ENCODE assay signal across 10 mouse cellular contexts in the genomic region with DNA sequence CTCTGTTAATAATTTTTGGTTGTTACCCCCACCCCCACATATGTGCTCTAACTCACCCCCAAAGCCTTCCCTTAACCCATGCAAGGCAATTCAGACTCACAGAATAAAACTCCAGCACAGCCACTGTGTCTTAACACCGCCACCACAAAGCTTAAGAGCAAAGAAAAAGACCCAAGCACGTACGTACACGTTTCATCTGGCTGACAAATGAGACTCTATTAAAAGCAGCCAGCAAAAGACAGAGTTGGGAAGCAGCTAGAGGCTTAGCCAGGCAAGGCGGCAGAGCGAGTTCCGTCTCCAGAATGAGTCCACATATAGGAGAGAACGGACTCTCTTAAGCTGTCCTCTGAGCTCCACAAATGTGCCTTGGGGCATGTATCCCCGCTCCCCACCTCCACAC. TPM values are rescaled to one million over a fixed set of nuclear protein-coding genes. Genes with fewer than 3 reads are reported as not detected.
A peak's percentile ranks its signal among the peaks of the same experiment; 100 is the strongest.
DNase-seq lines count a peak whose midpoint lies in the region; ATAC-seq and TF ChIP-seq lines count a peak whose summit lies in the region.
"Had no signal": no experiment of that assay in that cellular context is flagged by ENCODE, and none has a peak within 500 bp of the region (broad histone marks: within the 10 kb centered on the region; RNA-seq: fewer than 3 reads in every experiment).

No protein-coding gene starts in this region.

- no peaks in the 10 kb centered on the region for H3K27me3 ChIP-seq in forebrain, embryonic 15.5 days
- H3K27me3 ChIP-seq in forebrain, embryonic 11.5 days (ENCODE audit: control insufficient read depth, insufficient read depth, low read length): no peaks in the 10 kb centered on the region
- H3K27me3 ChIP-seq in hindbrain, postnatal 0 days (ENCODE audit: insufficient read depth, low read length): no peaks in the 10 kb centered on the region
- no peaks in the 10 kb centered on the region for H3K27me3 ChIP-seq in hindbrain, embryonic 13.5 days
- no peaks in the 10 kb centered on the region for H3K27me3 ChIP-seq in G1E (ENCODE audit: insufficient read depth, low read length)
- H3K27me3 ChIP-seq in liver, embryonic 13.5 days: no peaks in the 10 kb centered on the region

- H3K9me3 ChIP-seq in forebrain, embryonic 15.5 days: no peaks in the 10 kb centered on the region
- no peaks in the 10 kb centered on the region for H3K9me3 ChIP-seq in forebrain, embryonic 11.5 days (ENCODE audit: control insufficient read depth, low read length)
- H3K9me3 ChIP-seq in hindbrain, postnatal 0 days (ENCODE audit: low read length): no peaks in the 10 kb centered on the region
- no peaks in the 10 kb centered on the region for H3K9me3 ChIP-seq in hindbrain, embryonic 13.5 days
- H3K9me3 ChIP-seq in G1E (replicated peaks): no peaks in the 10 kb centered on the region
- no peaks in the 10 kb centered on the region for H3K9me3 ChIP-seq in liver, embryonic 13.5 days (replicated peaks)

- TF ChIP-seq CTCF in hindbrain, postnatal 0 days (IDR thresholded peaks at IDR 0.05; ENCODE audit: low read depth): no peak
- no peak for TF ChIP-seq CTCF in G1E (IDR thresholded peaks at IDR 0.05; ENCODE audit: low read depth, low read length)

- H3K9ac ChIP-seq in forebrain, embryonic 15.5 days (replicated peaks): no peak overlapping the region
- H3K9ac ChIP-seq in forebrain, embryonic 11.5 days (ENCODE audit: low read length): no peak overlapping the region
- H3K9ac ChIP-seq in hindbrain, postnatal 0 days (replicated peaks; ENCODE audit: low read length): no peak overlapping the region
- no peak overlapping the region for H3K9ac ChIP-seq in hindbrain, embryonic 13.5 days
- H3K9ac ChIP-seq in liver, embryonic 13.5 days: peak overlapping the region; percentile 49

- no peaks in the 10 kb centered on the region for H3K36me3 ChIP-seq in forebrain, embryonic 15.5 days
- no peaks in the 10 kb centered on the region for H3K36me3 ChIP-seq in forebrain, embryonic 11.5 days (ENCODE audit: control insufficient read depth, insufficient read depth, low read length)
- H3K36me3 ChIP-seq in hindbrain, postnatal 0 days (ENCODE audit: insufficient read depth, low read length): no peaks in the 10 kb centered on the region
- H3K36me3 ChIP-seq in hindbrain, embryonic 13.5 days: no peaks in the 10 kb centered on the region
- peaks cover 90% of the 10 kb centered on the region for H3K36me3 ChIP-seq in G1E (replicated peaks)
- no peaks in the 10 kb centered on the region for H3K36me3 ChIP-seq in liver, embryonic 13.5 days

- H3K4me1 ChIP-seq in forebrain, embryonic 15.5 days: peaks cover 31% of the 10 kb centered on the region
- H3K4me1 ChIP-seq in forebrain, embryonic 11.5 days (replicated peaks; ENCODE audit: control insufficient read depth, insufficient read depth, low read length): peaks cover 10% of the 10 kb centered on the region
- peaks cover 19% of the 10 kb centered on the region for H3K4me1 ChIP-seq in hindbrain, postnatal 0 days (ENCODE audit: insufficient read depth, low read length)
- peaks cover 62% of the 10 kb centered on the region for H3K4me1 ChIP-seq in hindbrain, embryonic 13.5 days (replicated peaks)
- peaks cover 90% of the 10 kb centered on the region for H3K4me1 ChIP-seq in G1E (ENCODE audit: insufficient read depth, low read depth, low read length)
- H3K4me1 ChIP-seq in liver, embryonic 13.5 days (replicated peaks): peaks cover 76% of the 10 kb centered on the region

- 55% methylated on average over 9 of the region's 9 CpGs for WGBS in forebrain, embryonic 15.5 days
- WGBS in forebrain, embryonic 11.5 days: 85% methylated on average over 9 of the region's 9 CpGs
- 54% methylated on average over 9 of the region's 9 CpGs for WGBS in hindbrain, postnatal 0 days
- 69% methylated on average over 9 of the region's 9 CpGs for WGBS in hindbrain, embryonic 13.5 days
- WGBS in liver, embryonic 13.5 days (ENCODE audit: insufficient replicate concordance): 79% methylated on average over 9 of the region's 9 CpGs

- no peak overlapping the region for H3K4me2 ChIP-seq in forebrain, embryonic 15.5 days (replicated peaks)
- H3K4me2 ChIP-seq in forebrain, embryonic 11.5 days (ENCODE audit: low read depth, low read length, severe bottlenecking): no peak overlapping the region
- no peak overlapping the region for H3K4me2 ChIP-seq in hindbrain, postnatal 0 days (ENCODE audit: low read depth, low read length)
- H3K4me2 ChIP-seq in hindbrain, embryonic 13.5 days: no peak overlapping the region
- H3K4me2 ChIP-seq in liver, embryonic 13.5 days: peak overlapping the region; percentile 19; the same call in 1 of the 2 replicates

- no peak for DNase-seq in forebrain, embryonic 11.5 days (ENCODE audit: low spot score)
- peak; percentile 36 for DNase-seq in hindbrain, postnatal 0 days (ENCODE audit: low spot score)
- no peak for DNase-seq in G1E (ENCODE audit: low spot score)
- DNase-seq in liver, embryonic 13.5 days: no peak
- DNase-seq in lung, postnatal 14 days: no peak
- DNase-seq in thymus, postnatal 10 days (ENCODE audit: low spot score in 2 of 2): no peak
- DNase-seq: lung, adult 2 months; midbrain, embryonic 14.5 days had no signal

- no peak overlapping the region for H3K4me3 ChIP-seq in forebrain, embryonic 15.5 days
- no peak overlapping the region for H3K4me3 ChIP-seq in forebrain, embryonic 11.5 days (ENCODE audit: low read depth, low read length)
- no peak overlapping the region for H3K4me3 ChIP-seq in hindbrain, postnatal 0 days (ENCODE audit: low read length)
- no peak overlapping the region for H3K4me3 ChIP-seq in hindbrain, embryonic 13.5 days
- H3K4me3 ChIP-seq in G1E (ENCODE audit: low read depth, low read length): peak overlapping the region; percentile 58; the same call in 1 of the 2 replicates
- H3K4me3 ChIP-seq in liver, embryonic 13.5 days (replicated peaks): no peak overlapping the region

- ATAC-seq in forebrain, embryonic 15.5 days (replicated peaks): no peak
- ATAC-seq in forebrain, embryonic 11.5 days (replicated peaks; ENCODE audit: low FRiP score): no peak
- ATAC-seq in hindbrain, postnatal 0 days: no peak
- ATAC-seq in hindbrain, embryonic 13.5 days (ENCODE audit: low FRiP score): no peak
- no peak for ATAC-seq in G1E (ENCODE audit: extremely low read depth, insufficient number of reproducible peaks, low FRiP score, poor library complexity, severe bottlenecking)
- no peak for ATAC-seq in liver, embryonic 13.5 days (ENCODE audit: low read depth)

- 0 out of 2 replicates have a peak overlapping the region, but pooled peaks have one; percentile 1 for H3K27ac ChIP-seq in forebrain, embryonic 15.5 days (replicated peaks)
- no peak overlapping the region for H3K27ac ChIP-seq in forebrain, embryonic 11.5 days (ENCODE audit: low read depth, low read length)
- H3K27ac ChIP-seq in hindbrain, postnatal 0 days: no peak overlapping the region; the same call in 1 of the 2 replicates
- H3K27ac ChIP-seq in hindbrain, embryonic 13.5 days: no peak overlapping the region; the same call in 1 of the 2 replicates
- peak overlapping the region; percentile 79 for H3K27ac ChIP-seq in liver, embryonic 13.5 days

RNA-seq across cellular contexts. Expression of gene Sema4d, which starts 37.5 kb away (rescaled TPM):
- polyA plus RNA-seq in forebrain, embryonic 15.5 days (2015; fragmentation: Nextera tagmentation; extraction: Ambion mirVana): 18.7 and 20.7 TPM in 2 replicates
- polyA plus RNA-seq in forebrain, embryonic 11.5 days (2014; fragmentation: Nextera tagmentation; extraction: Ambion mirVana): 8.3 and 8.4 TPM in 2 replicates
- total RNA-seq in hindbrain, postnatal 0 days (2014; rRNA removed): 19.7 and 33.1 TPM in 2 replicates
- polyA plus RNA-seq in hindbrain, postnatal 0 days (2015; fragmentation: Nextera tagmentation; extraction: Ambion mirVana): 13.7 and 15.0 TPM in 2 replicates
- 10.5 and 10.9 TPM in 2 replicates for polyA plus RNA-seq in hindbrain, embryonic 13.5 days (2015; fragmentation: Nextera tagmentation; extraction: Ambion mirVana)
- total RNA-seq in G1E (2014; fragmentation: Nextera tagmentation): 62.1 and 66.9 TPM in 2 replicates
- total RNA-seq in G1E (2017): 15.6 and 17.3 TPM in 2 replicates
- 58.6 and 64.7 TPM in 2 replicates for polyA plus RNA-seq in G1E (2012)
- 6.0 and 7.6 TPM in 2 replicates for polyA plus RNA-seq in liver, embryonic 13.5 days (2015; fragmentation: Nextera tagmentation; extraction: Ambion mirVana)

Comparison
In these comparisons a context has a peak if more than half of its experiments do, and no peak if none do; other contexts are left out.
1. H3K27ac ChIP-seq: peak in forebrain, embryonic 15.5 days (single experiment) and liver, embryonic 13.5 days (single experiment); none in forebrain, embryonic 11.5 days (single experiment), hindbrain, postnatal 0 days (single experiment) and hindbrain, embryonic 13.5 days (single experiment).